Mouse (Mus musculus): ENCODE measurements around the gene Shmt2.

Gene Shmt2
- long read RNA-seq, experiment 1, transcript Shmt2-201 (12 exons, 2,289 nt): major isoform, 19 of 37 reads
- long read RNA-seq, experiment 1, transcript Shmt2-206 (12 exons, 2,238 nt): minor isoform, 9 of 37 reads
- long read RNA-seq, experiment 1, partial matches to known transcripts: 4 of 37 reads
- long read RNA-seq, experiment 1, other reads (novel, unspliced or antisense): 3 of 37 reads
- long read RNA-seq, experiment 2, transcript Shmt2-206 (12 exons, 2,238 nt): minor isoform, 5 of 44 reads
- long read RNA-seq, experiment 2, transcript Shmt2-201 (12 exons, 2,289 nt): major isoform, 32 of 44 reads
- long read RNA-seq, experiment 2, partial matches to known transcripts: 1 of 44 reads
- long read RNA-seq, experiment 2, other reads (novel, unspliced or antisense): 6 of 44 reads

DNA sequence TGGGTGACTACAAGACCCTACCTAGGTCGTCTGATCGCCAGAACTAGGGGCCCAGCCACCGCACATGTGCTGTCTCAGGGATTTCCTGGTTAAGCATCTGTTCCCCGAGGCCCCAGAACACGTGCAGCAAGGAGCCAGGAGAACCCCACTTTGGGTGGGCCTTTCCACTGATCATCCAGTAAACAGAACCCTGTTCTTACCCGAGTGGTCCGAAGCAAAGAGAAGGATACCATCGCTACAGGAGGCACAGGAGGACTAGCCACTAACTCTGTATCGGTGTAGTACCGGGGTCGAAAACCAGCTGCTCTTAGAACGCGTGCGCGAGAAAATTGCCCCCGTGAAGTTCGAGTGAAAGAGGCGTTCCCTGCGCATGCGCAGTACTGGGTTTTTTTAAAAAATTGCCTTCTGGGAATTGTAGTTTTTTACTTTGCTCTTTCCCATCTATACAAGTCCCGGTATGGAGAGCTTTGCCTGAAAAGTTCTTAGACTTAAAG lies at the start of gene Shmt2:
Shmt2 (minus strand) TSS at position 357 of the 494 bp plus-strand sequence.
- intact Hi-C loops (cut with DNase I): no loop called here

DNA sequence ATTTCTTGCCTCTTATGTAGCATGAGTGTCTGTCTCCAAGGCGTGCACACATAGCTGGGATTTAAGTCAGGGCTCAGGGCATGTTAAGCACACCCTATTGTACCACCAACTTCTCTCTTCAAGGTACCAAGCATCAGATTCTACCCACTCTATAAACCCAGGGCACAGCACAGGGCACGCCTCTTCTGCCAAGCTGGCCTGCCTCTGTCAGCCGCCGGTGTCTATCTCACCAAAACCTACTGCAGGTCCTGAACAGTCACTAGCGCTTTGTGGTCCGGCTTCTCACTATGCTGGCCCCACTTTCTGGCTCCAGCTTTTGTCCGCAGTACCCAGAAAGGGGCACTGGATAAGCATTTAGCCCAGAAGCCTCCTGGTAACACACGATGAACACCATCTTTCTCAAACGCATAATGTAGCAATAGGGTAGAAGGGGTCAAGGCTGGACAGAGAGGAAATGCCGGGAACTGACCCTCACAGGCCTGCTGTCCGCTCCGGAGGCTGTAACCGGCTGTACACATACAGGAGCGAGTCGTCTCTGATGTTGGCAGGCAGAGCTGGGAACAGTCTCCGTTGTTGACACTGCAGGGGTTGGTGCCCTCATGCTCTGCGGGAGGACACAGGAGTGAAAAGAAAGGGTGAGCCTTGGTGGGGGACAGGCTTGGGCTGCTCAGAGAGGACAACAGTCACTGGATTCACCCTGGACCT lies 48.8 kb upstream of the Shmt2 start:
- intact Hi-C loops (cut with DNase I): no loop called here

DNA sequence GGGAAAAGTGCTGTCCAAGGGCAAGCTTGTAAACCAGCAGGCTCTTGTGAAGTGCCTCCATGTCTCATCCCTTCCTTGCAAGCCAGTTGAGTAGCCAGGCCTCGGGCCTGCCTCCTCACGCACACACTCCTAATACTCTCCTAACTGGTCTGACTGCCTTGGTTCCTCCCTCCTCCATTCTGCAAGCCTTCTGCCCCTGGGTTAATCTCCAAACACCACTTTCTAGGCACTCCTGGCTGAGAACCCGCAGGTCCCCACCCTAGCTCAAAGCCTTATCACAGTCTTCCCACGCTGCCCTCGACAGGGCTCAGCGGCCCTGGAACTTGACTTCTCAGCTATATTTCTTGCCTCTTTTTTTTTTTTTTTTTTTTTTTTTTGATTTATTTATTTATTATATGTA lies 48.1 kb upstream of the Shmt2 start:
- intact Hi-C loops (cut with DNase I): no loop called here

GRCm38 (mm10) chr10:127569450-127569849 lies 47.2 kb upstream of the Shmt2 start:
- intact Hi-C loops (cut with DNase I): no loop called here

GRCm38 (mm10) chr10:127566553-127567326 lies 44.5 kb upstream of the Shmt2 start:
- intact Hi-C loops (cut with DNase I): no loop called here

DNA sequence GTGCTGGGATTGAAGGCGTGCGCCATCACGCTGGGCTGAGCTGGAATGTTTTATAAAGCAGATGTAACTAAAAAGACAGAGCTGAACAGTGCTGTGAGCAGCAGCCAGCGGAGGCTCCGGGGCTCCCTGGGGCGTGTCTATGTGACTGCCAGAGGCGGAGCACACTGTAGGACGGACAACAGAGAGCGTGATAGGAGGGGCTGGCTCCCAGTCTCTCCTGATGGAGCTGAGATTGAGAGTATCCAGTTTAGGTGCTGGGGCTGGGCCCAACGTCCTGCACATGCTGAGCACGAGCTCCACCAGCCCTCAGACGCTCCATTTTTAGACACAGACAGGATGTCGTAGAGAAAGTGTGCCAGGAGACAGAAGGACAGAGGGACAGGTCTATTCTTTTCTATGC lies 42.1 kb upstream of the Shmt2 start:
- intact Hi-C loops (cut with DNase I): no loop called here

DNA sequence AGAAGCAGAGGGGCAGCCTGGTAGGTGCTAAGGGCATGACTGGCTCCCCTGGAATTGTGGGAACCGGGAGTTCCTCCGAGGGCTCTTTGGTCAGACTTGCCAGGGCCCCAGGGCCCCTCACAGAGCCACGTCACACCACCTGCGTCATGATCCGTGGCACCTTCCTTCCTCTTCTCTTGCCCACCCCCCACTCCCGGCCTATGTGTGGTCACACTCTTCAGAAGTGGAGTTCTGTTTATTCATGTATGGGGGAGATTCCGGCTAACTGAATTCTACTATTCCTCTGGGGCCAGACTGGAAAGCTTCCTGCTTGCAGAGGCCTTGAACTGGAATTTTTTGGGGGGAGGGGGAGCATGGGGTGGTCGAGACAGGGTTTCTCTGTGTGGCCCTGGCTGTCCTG lies 41.6 kb upstream of the Shmt2 start:
- intact Hi-C loops (cut with DNase I): no loop called here

DNA sequence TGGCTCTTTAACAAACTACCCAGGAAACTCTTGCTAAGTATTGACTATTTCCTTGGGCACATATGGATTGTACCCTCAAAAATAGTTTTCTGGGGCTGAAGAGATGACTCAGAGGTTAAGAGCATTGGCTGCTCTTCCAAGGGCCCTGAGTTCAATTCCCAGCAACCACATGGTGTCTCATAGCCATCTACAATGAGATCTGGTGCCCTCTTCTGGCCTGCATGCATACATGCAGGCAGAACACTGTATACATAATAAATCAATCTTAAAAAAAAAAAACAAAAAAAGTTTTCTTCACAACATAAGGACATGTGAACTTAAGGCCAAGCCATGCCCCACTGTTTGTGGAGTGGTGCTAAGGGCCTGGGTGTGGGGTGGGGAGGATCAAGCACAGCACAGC lies 38.9 kb upstream of the Shmt2 start:
- intact Hi-C loops (cut with DNase I): no loop called here

DNA sequence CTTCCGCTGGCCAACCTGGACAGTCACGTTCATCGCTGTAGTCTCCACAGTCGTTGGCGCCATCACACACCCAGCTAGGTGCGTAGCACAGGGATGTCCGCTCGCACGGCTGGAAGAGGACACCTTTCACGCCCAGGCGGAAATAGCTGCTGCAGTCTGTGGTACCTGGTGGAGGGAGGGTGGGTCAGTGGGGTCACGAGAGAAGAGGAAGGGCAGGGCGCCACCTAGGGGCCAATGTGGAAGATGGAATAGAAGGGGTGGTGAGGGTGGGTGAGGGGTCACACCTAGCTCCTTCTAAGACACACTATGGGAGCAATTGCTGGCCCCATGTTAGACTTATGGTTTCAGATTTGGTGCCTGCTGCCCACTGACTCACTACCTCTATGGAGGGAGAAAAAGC lies 35.2 kb upstream of the Shmt2 start:
- intact Hi-C loops (cut with DNase I): no loop called here

DNA sequence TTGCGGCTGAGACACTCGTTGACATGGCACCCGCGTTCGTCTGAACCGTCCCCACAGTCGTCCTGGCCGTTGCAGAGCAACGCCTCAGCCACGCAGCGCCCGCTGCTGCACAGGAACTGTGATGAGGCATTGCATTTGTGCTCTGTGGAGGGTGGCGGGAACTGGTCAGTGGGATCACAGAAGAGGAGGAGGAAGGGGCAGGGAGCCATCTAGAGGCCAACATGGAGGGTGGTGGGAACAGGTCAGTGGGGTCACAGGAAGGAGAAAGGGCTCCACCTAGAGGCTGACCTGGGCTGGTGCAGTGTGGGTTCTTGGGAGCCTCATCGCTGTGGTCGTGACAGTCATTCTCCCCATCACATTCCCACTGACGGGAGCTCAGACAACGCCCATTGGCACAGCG lies 33.5 kb upstream of the Shmt2 start:
- intact Hi-C loops (cut with DNase I): no loop called here

GRCm38 (mm10) chr10:127549892-127550291 lies 27.6 kb upstream of the Shmt2 start:
- intact Hi-C loops (cut with DNase I): no loop called here

DNA sequence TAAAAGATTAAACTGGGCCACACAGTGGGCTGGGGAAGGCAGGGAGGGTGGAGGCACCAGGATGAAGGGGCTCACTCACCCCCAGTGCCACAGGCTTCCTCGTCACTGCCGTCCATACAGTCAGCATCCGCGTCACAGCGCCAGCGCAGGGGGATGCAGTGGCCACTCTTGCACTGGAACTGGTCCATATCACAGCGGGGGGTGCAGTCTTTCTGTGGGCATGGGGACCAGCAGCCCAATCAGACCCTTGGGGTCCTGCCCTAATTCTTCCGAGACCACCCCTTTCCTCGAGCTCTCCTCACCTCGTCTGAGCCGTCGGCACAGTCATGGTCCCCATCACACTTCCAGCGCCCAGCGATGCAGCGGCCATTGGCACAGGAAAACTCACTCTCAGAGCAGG lies 26.0 kb upstream of the Shmt2 start:
- intact Hi-C loops (cut with DNase I): no loop called here

DNA sequence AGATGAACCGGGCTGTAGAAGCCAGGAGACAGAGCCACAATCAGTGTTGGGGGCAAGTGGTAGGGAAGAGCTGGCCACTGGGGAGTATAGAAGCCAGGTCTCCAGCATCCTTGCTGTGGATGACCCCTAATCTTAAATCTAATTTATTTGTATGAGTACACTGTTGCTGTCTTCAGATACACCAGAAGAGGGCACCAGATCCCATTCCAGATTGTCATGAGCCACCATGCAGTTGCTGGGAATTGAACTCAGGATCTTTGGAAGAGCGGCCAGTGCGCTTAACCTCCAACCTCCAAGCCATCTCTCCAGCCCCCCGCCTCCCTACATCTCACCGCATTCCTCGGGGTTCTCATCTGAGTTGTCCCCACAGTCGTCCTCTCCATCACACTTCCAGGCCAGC lies 24.3 kb upstream of the Shmt2 start:
- intact Hi-C loops (cut with DNase I): no loop called here

GRCm38 (mm10) chr10:127544375-127544774 lies 22.1 kb upstream of the Shmt2 start:
- intact Hi-C loops (cut with DNase I): no loop called here

- intact Hi-C loops (cut with DNase I): no loop called here
These were observed 21.7 kb upstream of the Shmt2 start for GRCm38 (mm10) chr10:127543916-127544315.

- intact Hi-C loops (cut with DNase I): no loop called here
These were observed 20.5 kb upstream of the Shmt2 start for GRCm38 (mm10) chr10:127542720-127543119.

DNA sequence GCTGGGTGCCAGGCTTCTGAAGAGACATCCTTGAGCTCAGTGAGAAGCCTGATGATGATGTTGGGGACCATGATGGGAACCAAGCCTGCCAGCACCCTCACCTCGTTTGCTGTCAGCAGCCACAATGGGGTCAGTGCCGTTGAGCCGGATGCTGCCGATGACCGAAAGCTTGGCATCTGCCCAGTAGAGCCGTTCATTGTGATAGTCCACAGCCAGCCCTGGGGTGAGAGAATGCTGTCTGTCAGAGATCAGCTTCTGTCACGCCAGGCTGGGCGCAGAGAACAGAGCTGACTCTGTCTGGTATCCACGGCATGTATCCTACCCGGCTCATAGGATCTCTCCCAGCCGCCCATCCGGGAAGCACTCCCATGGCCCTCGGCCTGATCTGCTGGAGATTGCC lies 19.8 kb upstream of the Shmt2 start:
- intact Hi-C loops (cut with DNase I): no loop called here

DNA sequence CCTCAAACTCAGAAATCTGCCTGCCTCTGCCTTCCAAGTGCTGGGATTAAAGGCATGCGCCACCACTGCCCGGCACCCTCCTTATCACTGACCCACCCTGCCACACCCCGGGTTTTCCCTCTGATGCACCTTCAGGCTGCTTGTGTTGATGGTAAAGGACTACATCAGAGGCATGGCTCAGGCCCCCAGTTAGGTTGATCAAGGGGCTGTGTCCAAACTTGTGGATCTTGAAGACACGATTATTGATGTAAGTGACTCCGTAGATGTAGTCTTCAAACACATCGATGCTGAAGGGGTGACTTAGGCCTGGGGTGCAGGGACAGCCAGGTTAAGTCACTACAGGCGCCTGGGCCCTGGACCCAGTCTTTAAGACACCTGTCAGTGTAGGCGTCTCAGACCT lies 19.3 kb upstream of the Shmt2 start:
- intact Hi-C loops (cut with DNase I): no loop called here

- intact Hi-C loops (cut with DNase I): loop anchor here (1.0 kb wide), 1 partner anchor 30 kb away; no protein-coding TSS in a partner anchor
These were observed 15.8 kb upstream of the Shmt2 start for GRCm38 (mm10) chr10:127537854-127538583.

DNA sequence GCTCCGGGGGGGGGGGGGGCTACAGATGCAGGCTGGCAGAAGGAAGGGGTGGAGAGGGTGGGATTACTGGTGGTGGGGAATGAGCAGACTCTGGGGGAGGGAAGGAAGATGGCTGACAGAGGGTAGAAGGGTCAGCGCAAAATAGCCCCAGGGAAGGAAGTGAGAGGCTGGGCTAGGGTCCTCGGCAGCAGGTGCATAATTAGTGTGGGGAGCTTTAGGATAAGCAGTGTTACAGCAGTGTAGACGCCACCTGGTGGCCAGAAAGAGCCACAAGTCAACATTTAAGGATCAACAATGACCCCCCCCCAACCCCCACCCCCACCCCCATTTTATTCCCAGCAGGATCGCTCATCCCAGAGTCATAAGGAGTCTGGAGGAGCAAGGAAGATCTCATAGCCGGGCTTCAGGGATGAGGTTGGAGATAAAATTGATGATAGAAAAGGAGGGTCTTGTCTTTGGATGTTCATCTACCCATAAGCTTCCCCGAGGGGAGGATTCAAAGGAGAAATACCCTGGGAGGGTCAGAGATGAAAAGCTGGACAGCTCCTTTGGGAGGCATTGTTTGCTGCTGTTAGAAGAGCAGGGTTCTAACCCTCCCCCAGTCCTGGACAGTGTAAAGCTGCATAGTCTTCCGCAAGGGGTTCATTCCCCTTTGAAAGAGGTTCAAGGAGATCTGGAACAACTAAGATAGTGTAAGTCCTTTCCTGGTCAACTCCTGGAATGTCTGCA lies 14.5 kb upstream of the Shmt2 start:
- intact Hi-C loops (cut with DNase I): no loop called here
